Mouse (Mus musculus) heart, adult 2 months (tissue): ENCODE measurements around the gene Spns1.

Source experiments
- CTCF ChIP-seq: fragments of 200-600 bp; IDR thresholded peaks from 2 replicates; pipeline ENCODE4 v1.8.1; 2022; ENCODE audit warnings: antibody characterized with exemption, mild to moderate bottlenecking, moderate library complexity
- EP300 ChIP-seq: fragments of 200-500 bp; IDR thresholded peaks from 2 replicates; pipeline ENCODE4 v1.6.1; 2011; ENCODE audit warnings: low read depth, low read length, control low read depth; ENCODE audit not compliant: insufficient read depth
- POLR2A ChIP-seq: fragments of 200-500 bp; IDR thresholded peaks from 2 replicates; pipeline ENCODE4 v1.6.1; 2011; ENCODE audit warnings: mild to moderate bottlenecking, low read depth, low read length, control low read depth; ENCODE audit not compliant: insufficient read depth

GRCm38 (mm10) chr7:126324791-126325190 is 52.5 kb downstream of the Spns1 start:
- TF ChIP-seq CTCF: no peak
- no peak for TF ChIP-seq POLR2A
- no peak for TF ChIP-seq EP300
